Mouse (Mus musculus) embryonic fibroblast, embryonic 13.5 days (primary cell): ENCODE data around the gene Aatk.

ENCODE experiments used
- CTCF ChIP-seq: IDR thresholded peaks from 2 replicates; pipeline ENCODE4 v1.5.1; 2011; ENCODE audit warnings: mild to moderate bottlenecking, control low read depth, low read length, moderate library complexity, borderline replicate concordance; ENCODE audit not compliant: insufficient read depth
- POLR2A ChIP-seq: IDR thresholded peaks from 2 replicates; pipeline ENCODE4 v1.6.1; 2011; ENCODE audit warnings: low read depth, mild to moderate bottlenecking, control low read depth, low read length, moderate library complexity

DNA sequence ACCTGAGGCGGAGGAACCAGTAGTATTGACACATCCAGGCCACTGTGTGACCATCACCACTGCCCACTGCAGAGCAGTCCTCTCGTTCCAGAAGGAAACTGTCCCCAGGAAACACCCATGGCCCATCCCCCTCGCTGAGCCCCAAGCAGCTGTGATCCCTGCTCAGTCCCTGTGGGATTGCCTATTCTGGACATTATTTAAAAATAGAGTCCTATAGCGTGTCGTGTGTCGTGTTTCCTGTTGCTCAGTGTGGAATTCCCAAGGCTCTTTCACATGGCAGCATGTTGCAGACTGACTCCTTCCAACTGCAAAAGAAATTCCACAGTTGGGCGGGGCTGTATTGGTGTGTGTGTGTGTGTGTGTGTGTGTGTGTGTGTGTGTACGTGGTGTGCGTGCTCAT is 5.3 kb upstream of the Aatk start:
- TF ChIP-seq POLR2A (no peak), CTCF (no peak)
